ENCODE assay signal across 21 mouse cellular contexts in the genomic region with DNA sequence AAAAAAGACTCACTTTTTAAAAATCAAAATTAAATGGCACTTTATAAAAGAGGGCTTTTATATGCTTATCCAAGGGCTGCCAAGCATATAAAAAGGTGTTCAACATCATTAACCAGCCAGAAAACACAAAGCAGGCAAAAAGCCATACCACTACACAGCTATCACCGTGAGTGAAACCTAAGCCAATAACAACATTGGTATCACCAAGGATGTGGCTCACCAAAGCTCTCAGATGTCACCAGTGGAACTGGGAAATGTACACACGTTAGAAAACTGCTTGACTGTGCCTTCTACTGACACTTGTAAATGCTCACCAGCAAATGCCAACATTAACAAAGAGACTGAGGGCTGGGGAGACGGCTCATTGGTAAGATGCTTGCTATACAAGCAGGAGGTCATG. TPM values are rescaled to one million over a fixed set of nuclear protein-coding genes. Genes with fewer than 3 reads are reported as not detected.
A peak's percentile ranks its signal among the peaks of the same experiment; 100 is the strongest.
DNase-seq lines count a peak whose midpoint lies in the region; ATAC-seq and TF ChIP-seq lines count a peak whose summit lies in the region.
"Had no signal": no experiment of that assay in that cellular context is flagged by ENCODE, and none has a peak within 500 bp of the region (broad histone marks: within the 10 kb centered on the region; RNA-seq: fewer than 3 reads in every experiment).

No protein-coding gene starts in this region.

- H3K9ac ChIP-seq in intestine, embryonic 14.5 days (ENCODE audit: low read length): no peak overlapping the region
- no peak overlapping the region for H3K9ac ChIP-seq in intestine, postnatal 0 days (ENCODE audit: low read depth, low read length)
- H3K9ac ChIP-seq: embryonic facial prominence, embryonic 12.5 days; forebrain, embryonic 13.5 days; forebrain, embryonic 15.5 days had no signal

- H3K27ac ChIP-seq in intestine, embryonic 14.5 days (ENCODE audit: low read depth): no peak overlapping the region
- H3K27ac ChIP-seq in intestine, postnatal 0 days (ENCODE audit: low read depth, low read length): no peak overlapping the region
- H3K27ac ChIP-seq: embryonic facial prominence, embryonic 10.5 days; embryonic facial prominence, embryonic 12.5 days; forebrain, embryonic 13.5 days; forebrain, embryonic 15.5 days had no signal

- H3K4me3 ChIP-seq in intestine, embryonic 14.5 days (ENCODE audit: low read depth, low read length): no peak overlapping the region
- H3K4me3 ChIP-seq in intestine, postnatal 0 days (ENCODE audit: low read depth, low read length): no peak overlapping the region
- H3K4me3 ChIP-seq: embryonic facial prominence, embryonic 10.5 days; embryonic facial prominence, embryonic 12.5 days; forebrain, embryonic 13.5 days; forebrain, embryonic 15.5 days had no signal

- TF ChIP-seq CTCF in intestine, postnatal 0 days (IDR thresholded peaks at IDR 0.05; ENCODE audit: low read depth): no peak

- H3K4me2 ChIP-seq in intestine, embryonic 14.5 days (ENCODE audit: low read length): no peak overlapping the region
- H3K4me2 ChIP-seq in intestine, postnatal 0 days (replicated peaks; ENCODE audit: low read depth): no peak overlapping the region
- H3K4me2 ChIP-seq: embryonic facial prominence, embryonic 12.5 days; forebrain, embryonic 13.5 days; forebrain, embryonic 15.5 days had no signal

- no peaks in the 10 kb centered on the region for H3K9me3 ChIP-seq in intestine, embryonic 14.5 days (ENCODE audit: control insufficient read depth, low read length)
- H3K9me3 ChIP-seq in intestine, postnatal 0 days (ENCODE audit: control insufficient read depth): no peaks in the 10 kb centered on the region
- H3K9me3 ChIP-seq: embryonic facial prominence, embryonic 10.5 days; embryonic facial prominence, embryonic 12.5 days; forebrain, embryonic 13.5 days; forebrain, embryonic 15.5 days had no signal

- H3K36me3 ChIP-seq in intestine, embryonic 14.5 days (ENCODE audit: control insufficient read depth, insufficient read depth, low read length): no peaks in the 10 kb centered on the region
- H3K36me3 ChIP-seq in intestine, postnatal 0 days (ENCODE audit: control insufficient read depth, insufficient read depth): no peaks in the 10 kb centered on the region
- H3K36me3 ChIP-seq: embryonic facial prominence, embryonic 10.5 days; embryonic facial prominence, embryonic 12.5 days; forebrain, embryonic 15.5 days had no signal

- peak; percentile 48 for DNase-seq in intestine, embryonic 14.5 days (ENCODE audit: low spot score)
- DNase-seq in thymus, postnatal 0 days (ENCODE audit: low spot score): peak; percentile 14
- DNase-seq in thymus, postnatal 4 days: no peak
- peak; percentile 36 for DNase-seq in induced T-regulatory cell, adult 2 months (ENCODE audit: low read depth)
- DNase-seq in gastrocnemius, postnatal 14 days: no peak
- no peak for DNase-seq in left cerebral cortex, adult 11 months (ENCODE audit: low spot score)
- DNase-seq: adrenal gland, adult 8-10 months; adrenal gland, postnatal 14 days; adrenal gland, postnatal 36 days; B cell, adult 2 months; cerebellum, adult 11-12 months; cerebellum, adult 2 months; cerebellum, adult 9-10 months; cerebellum, postnatal 10 days; cerebellum, postnatal 25 days had no signal

- H3K4me1 ChIP-seq in intestine, embryonic 14.5 days (replicated peaks; ENCODE audit: control insufficient read depth, insufficient read depth, low read length): peaks cover 29% of the 10 kb centered on the region
- H3K4me1 ChIP-seq in intestine, postnatal 0 days (replicated peaks; ENCODE audit: control insufficient read depth, insufficient read depth, low read length): peaks cover 14% of the 10 kb centered on the region; the same call in 1 of the 2 replicates

- no peaks in the 10 kb centered on the region for H3K27me3 ChIP-seq in intestine, embryonic 14.5 days (replicated peaks; ENCODE audit: control insufficient read depth, insufficient read depth, low read length)
- H3K27me3 ChIP-seq in intestine, postnatal 0 days (replicated peaks; ENCODE audit: control insufficient read depth, insufficient read depth, low read length): no peaks in the 10 kb centered on the region
- H3K27me3 ChIP-seq: forebrain, embryonic 13.5 days; forebrain, embryonic 15.5 days had no signal

- WGBS in intestine, embryonic 14.5 days: 70% methylated on average over 3 of the region's 3 CpGs
- 79% methylated on average over 3 of the region's 3 CpGs for WGBS in intestine, postnatal 0 days

- ATAC-seq in intestine, embryonic 14.5 days (replicated peaks; ENCODE audit: low FRiP score, low TSS enrichment, low read depth): no peak
- ATAC-seq in intestine, postnatal 0 days: no peak
- ATAC-seq: activated CD4-positive, CD25-positive, alpha-beta regulatory T cell, adult 4 months; forebrain, embryonic 13.5 days; forebrain, embryonic 15.5 days had no signal

- intact Hi-C loops in gastrocnemius, postnatal 14 days (cut with DNase I; ENCODE audit: low total_unique reads): no loop called here

RNA-seq across cellular contexts. Expression of gene Smad3, which starts 18.9 kb away (rescaled TPM):
- polyA plus RNA-seq in intestine, embryonic 14.5 days (2014; fragmentation: Nextera tagmentation; extraction: Ambion mirVana): 12.7 and 14.3 TPM in 2 replicates
- 5.0 and 5.7 TPM in 2 replicates for polyA plus RNA-seq in intestine, postnatal 0 days (2015; fragmentation: Nextera tagmentation; extraction: Ambion mirVana)
- polyA plus RNA-seq in thymus, postnatal 0 days (2015; fragmentation: Nextera tagmentation; extraction: Ambion mirVana): 18.5 and 21.1 TPM in 2 replicates
- 10 to 100 TPM; 39.3 to 40.2 TPM for total RNA-seq in gastrocnemius, postnatal 14 days (2021)

Comparison
In these comparisons a context has a peak if more than half of its experiments do, and no peak if none do; other contexts are left out.
1. DNase-seq: peak in intestine, embryonic 14.5 days (single experiment), thymus, postnatal 0 days (single experiment) and induced T-regulatory cell, adult 2 months (single experiment); none in thymus, postnatal 4 days (single experiment), gastrocnemius, postnatal 14 days (single experiment) and left cerebral cortex, adult 11 months (single experiment).